Mouse (Mus musculus) frontal cortex, postnatal 25 days (tissue): Measurements from ENCODE around the gene Krtcap3.
"Not testable (repeated sequence)": the region's sequence is repeated elsewhere in the genome, so short reads cannot be mapped to it uniquely, and the experiment has no call there.

Source experiments
- DNase-seq, 2 experiments: peaks; one replicate each; pipeline ENCODE4 v3.0.0; 2022; ENCODE audit warnings: low spot score in 2 of 2

Krtcap3 gene

GRCm38 (mm10) chr5:31251541-31252101 lies at the start of gene Krtcap3:
Krtcap3 (plus strand) TSS chr5:31251691.
- no peak for DNase-seq

- DNase-seq, result peak; percentile 91 to 94
Measured at GRCm38 (mm10) chr5:31201742-31202590, 49.5 kb upstream of the Krtcap3 start, which contains the start of gene Zfp513. Zfp513 (minus strand) TSS chr5:31202303.

- no peak for DNase-seq
Measured at GRCm38 (mm10) chr5:31202933-31203332, 48.6 kb upstream of the Krtcap3 start.

- DNase-seq, result no peak
Measured at GRCm38 (mm10) chr5:31203866-31204265, 47.6 kb upstream of the Krtcap3 start.

- DNase-seq, result no peak
Measured at GRCm38 (mm10) chr5:31204421-31204820, 47.1 kb upstream of the Krtcap3 start.

- DNase-seq, result not testable (repeated sequence)
Measured at GRCm38 (mm10) chr5:31216554-31216953, 34.9 kb upstream of the Krtcap3 start.

GRCm38 (mm10) chr5:31218294-31218693 lies 33.2 kb upstream of the Krtcap3 start:
- no peak for DNase-seq

GRCm38 (mm10) chr5:31219070-31219469 lies 32.4 kb upstream of the Krtcap3 start:
- DNase-seq, result no peak

- DNase-seq, result no peak
Measured at GRCm38 (mm10) chr5:31219474-31219873, 32.0 kb upstream of the Krtcap3 start.

- peak in 1 of 2 experiments; percentile 34 for DNase-seq
Measured at GRCm38 (mm10) chr5:31219911-31220447, 31.5 kb upstream of the Krtcap3 start.

- peak; percentile 86 to 92 for DNase-seq
Measured at GRCm38 (mm10) chr5:31220448-31221303, 30.8 kb upstream of the Krtcap3 start, which contains the start of gene Ppm1g. Ppm1g (minus strand) TSS chr5:31220687.

- no peak for DNase-seq
Measured at GRCm38 (mm10) chr5:31221304-31221945, 30.1 kb upstream of the Krtcap3 start.

GRCm38 (mm10) chr5:31222696-31223095 lies 28.8 kb upstream of the Krtcap3 start:
- no peak for DNase-seq

- DNase-seq, result no peak
Measured at GRCm38 (mm10) chr5:31226641-31227040, 24.9 kb upstream of the Krtcap3 start.

GRCm38 (mm10) chr5:31240637-31241521 lies 10.6 kb upstream of the Krtcap3 start, which contains the start of the genes Nrbp1 and Gm9970:
Nrbp1 (plus strand) TSS chr5:31240864.
Gm9970 (minus strand) TSS chr5:31241232.
- peak; percentile 82 to 93 for DNase-seq

- no peak for DNase-seq
Measured at GRCm38 (mm10) chr5:31241522-31242034, 9.9 kb upstream of the Krtcap3 start.

GRCm38 (mm10) chr5:31242191-31242590 lies 9.3 kb upstream of the Krtcap3 start:
- DNase-seq, result no peak

- DNase-seq, result no peak
Measured at GRCm38 (mm10) chr5:31250716-31251115, 775 bp upstream of the Krtcap3 start.

- no peak for DNase-seq
Measured at GRCm38 (mm10) chr5:31252151-31252550, 660 bp downstream of the Krtcap3 start.
